Mouse (Mus musculus): ENCODE results near the gene Hspb7.

Hspb7 gene

DNA sequence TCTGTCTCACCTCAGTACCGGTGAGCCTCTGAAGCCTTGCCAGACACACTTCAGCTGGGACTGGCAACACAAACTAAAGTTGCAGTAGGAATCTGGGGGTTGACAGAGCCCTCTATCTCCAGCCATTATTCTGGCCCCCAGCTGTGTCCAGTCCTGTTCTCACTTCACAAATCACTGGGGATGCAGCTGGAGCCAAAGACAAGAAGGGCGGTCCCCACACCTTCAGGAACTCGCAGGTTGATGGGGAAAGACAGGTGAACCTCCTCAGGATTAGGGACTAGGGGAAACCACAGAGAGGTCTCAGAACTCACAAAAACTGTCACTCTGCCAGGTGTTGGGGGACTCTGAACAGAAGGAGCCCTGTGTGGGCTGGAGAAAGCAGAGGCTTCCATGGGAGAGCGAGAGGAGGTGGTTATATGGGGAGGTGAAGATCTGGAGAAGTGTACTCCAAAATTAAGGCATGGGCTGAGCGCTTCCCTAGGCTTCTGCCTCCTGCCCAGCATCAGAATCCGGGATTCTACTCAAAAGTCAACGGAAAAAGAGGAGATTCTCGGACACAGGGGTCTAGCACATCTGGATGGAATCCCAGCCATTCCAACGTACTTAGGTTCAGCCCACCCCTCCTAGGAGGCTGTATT lies at the start of gene Hspb7:
Gene Hspb7 (plus strand): TSS at position 588 of the 638 bp plus-strand sequence.
- DNase-seq (ENCODE audit: low spot score in 2 of 2): no peak

DNA sequence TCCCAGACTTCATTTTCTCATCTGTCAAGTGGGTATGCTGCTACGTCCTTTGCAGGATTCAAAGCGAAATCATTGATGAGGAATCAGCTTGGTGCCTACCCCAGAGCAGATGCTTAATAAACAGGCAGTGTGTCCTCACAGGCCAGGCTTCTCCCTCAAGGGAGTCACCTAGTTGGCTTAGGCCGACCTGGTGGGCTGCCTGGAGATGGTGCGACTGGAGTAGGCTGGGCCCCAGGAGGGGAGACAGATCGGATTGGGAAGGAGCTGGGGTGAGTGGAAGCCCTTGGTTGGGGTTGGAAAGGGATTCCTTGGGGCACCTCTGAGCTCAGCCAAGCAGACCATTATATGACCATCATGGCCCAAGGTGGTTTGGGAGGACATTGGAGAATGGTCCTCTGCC lies 48.2 kb upstream of the Hspb7 start:
- no peak for DNase-seq (ENCODE audit: low spot score in 2 of 2)

DNA sequence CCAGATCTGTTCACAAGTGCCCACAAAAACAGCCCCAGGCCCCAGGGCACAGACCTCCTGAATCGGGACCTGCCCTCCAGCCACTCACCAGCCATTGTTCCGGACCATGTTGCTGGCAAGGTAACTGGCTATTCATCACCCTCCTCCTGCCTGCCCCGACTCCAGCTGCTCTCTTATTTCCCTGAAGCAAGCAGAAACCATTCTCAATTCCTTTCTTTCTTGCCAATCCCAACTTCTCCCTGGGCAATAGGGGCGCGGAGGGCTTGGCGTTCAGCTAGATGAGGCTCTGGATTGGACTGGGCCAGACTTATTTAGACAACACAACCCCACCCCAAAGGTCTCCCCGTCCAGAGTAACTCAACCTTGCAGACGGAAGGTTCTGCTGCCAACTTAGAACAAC lies 40.9 kb upstream of the Hspb7 start:
- no peak for DNase-seq (ENCODE audit: low spot score in 2 of 2)

DNA sequence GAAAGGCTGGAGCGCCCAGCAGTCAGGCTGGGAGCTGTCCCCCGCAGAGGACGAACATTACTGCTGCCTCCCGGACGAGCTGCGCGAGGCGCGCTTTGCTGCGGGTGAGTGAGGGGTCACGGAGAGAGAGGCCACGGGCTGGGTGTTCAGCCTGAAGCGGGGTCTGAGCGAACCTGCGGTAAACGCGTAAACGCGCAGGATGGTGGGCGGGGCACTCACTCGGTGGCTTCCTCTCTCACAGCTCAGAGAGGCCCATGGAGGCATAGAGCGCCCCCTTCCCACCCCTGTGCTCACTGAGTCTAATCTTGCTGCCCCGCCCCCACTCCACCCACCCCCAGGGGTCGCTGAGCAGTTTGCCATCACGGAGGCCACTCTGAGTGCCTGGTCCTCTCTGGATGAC lies 38.2 kb upstream of the Hspb7 start:
- DNase-seq (ENCODE audit: low spot score in 2 of 2): no peak

DNA sequence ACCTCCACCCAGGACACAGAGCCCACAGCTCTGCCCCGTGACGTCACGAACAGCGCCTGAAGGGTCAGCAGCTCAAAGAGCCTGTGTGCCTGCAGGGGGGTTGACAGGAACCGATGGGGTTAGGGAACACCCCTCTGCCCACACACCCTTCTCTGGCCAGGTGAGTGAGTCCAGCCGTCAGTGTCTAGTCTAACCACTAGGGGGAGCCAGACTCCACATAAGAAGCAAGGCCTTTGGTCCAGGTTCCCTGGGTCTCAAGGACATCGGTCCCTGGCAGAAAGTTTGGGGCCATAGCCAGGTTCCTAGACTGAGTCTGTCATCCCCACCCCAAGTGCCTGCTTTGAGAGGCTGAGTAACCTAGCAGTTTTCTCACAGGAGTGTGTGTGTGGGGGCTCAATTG lies 35.3 kb upstream of the Hspb7 start:
- no peak for DNase-seq (ENCODE audit: low spot score in 2 of 2)

DNA sequence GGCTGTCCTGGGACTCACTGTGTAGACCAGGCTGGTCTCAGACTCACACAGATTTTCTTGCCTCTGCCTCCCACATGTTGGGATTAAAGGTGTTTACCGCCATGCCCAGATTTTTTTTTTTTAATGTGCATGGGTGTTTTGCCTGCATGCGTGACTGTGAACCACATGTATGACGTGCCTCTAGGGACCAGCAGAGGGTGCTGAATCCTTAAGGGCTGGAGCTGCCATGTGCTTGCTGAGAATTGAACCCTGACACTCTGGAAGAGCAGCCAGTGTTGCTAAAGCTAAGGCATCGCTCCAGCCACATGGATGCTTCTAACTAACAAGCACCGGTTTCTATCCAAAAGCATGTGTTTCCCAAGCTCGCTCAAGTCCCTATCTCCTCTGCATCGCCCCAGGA lies 34.4 kb upstream of the Hspb7 start:
- DNase-seq (ENCODE audit: low spot score in 2 of 2): no peak

DNA sequence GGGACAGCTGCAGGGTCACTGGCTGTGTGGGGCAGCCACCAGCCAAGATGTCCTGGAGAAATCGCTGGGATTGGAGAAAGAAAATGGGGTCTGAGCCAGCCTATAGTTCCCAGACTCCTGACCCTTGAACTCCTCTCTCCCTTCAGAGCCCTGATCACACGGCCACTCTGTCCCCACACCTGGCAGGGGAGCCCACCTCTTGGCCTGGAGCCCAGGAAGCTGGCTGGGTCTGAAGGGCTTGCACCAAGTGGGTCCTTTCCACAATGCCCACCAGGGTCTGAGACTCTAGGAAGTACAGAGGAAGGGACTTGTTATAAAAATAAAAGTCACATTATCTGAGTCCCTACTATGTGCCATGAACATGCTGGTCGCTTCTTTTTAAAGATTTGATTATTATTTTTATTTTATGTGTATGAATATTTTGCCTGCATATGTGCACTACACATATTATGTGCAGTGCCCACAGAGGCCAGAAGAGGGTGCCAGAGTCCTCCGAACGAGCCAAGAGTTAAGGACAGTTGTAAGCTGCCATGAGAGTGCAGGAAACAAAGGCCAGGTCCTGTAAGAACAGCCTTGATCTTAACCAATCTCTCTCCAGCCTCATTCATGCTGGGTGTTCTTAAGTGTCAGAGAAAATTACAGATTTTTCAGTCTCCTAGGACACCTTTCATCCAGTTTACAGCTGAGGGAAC lies 33.3 kb upstream of the Hspb7 start:
- peak; percentile 46 to 63 for DNase-seq (ENCODE audit: low spot score in 2 of 2)

DNA sequence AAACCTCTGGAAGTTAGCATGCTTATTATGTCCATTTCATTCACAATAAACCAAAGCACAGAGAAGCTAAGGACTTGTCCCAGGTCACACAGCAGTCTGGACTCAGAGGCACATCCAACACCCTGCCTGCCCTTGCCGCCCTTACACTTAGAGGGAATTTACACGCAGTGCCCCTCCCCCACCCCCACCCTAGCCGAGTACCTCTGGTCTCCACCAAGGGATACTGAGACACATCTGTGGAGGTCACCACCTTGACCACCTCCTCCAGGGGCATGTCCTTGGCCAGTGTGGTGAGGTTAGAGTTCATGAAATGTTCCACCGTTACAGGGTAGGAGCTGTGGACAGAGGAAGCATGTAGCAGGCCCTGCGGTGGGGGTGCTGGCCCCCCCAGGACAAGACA lies 32.6 kb upstream of the Hspb7 start:
- no peak for DNase-seq (ENCODE audit: low spot score in 2 of 2)

DNA sequence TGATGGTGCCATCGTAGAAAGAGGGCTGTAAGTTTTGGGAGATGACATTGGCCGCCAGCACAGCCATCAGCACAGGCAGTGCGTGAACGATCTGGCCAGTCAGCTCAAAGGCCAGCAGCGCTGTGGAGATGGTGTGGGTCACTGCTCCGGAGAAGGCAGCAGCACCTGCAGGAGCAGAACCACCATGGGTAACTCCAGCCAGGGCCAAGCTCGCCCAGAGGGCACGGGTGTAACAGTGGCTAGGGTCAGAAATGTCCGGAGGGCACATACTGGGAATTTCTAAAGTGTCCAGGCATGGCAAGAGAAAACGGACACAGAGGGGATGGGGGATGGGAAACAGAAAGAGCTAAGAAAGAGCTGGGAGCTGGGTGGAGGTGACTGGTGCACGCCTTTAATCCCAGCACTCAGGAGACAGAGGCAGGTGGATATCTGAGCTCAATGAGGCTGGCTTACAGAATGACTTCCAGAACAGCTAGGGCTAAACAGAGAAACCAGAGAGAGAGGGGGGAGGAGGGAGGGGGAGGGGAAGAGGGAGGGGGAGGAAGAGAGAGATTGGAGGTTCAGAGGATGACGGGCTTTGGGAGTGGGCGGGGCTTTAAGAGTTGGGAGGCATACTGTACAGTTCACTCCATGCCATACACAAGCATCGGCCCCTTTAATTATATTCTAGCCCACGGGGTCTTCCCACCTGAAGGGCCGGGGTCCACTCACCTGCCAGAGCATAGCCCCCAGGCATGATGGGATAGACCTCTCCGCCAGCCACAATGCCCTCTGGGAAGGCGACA lies 31.0 kb upstream of the Hspb7 start:
- no peak for DNase-seq (ENCODE audit: low spot score in 2 of 2)

DNA sequence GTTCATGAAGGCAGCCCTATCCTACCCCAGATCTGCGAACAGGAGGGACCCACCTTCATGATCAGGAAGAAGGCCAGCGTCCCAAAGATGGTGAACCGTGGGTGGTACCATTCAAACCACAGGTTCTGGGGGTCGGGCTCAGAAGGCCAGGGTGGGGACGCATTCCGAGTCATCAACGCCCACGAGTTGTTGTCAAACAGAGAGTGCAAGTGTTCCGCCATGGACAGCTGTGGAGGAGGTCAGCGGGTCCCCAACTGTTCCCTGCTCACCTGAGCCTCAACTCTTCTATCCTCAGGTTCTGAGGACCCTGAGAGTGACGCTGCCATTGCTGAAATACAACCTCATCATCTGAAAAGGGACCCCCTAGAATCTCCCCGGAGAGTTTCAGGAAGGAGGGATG lies 29.3 kb upstream of the Hspb7 start:
- DNase-seq (ENCODE audit: low spot score in 2 of 2): no peak

DNA sequence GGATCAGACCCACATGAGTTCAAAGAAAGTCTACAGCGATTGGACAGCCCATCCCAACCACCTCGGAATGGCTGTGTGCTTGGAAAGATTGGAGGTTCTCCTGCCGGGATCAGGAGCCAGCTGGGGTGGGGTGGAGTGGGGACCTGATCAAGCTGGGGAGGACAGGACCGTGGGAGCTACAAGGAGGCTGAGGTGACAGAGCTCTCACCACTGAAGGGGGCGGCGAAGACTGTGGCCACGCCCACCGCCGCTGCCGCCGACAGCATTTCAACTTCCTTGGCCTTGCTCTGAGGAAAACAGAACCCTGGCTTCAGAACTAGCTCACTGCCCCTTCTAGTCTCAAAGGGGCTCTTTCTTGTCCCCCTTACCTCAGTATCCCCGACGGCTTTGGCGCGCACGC lies 25.8 kb upstream of the Hspb7 start:
- no peak for DNase-seq (ENCODE audit: low spot score in 2 of 2)

DNA sequence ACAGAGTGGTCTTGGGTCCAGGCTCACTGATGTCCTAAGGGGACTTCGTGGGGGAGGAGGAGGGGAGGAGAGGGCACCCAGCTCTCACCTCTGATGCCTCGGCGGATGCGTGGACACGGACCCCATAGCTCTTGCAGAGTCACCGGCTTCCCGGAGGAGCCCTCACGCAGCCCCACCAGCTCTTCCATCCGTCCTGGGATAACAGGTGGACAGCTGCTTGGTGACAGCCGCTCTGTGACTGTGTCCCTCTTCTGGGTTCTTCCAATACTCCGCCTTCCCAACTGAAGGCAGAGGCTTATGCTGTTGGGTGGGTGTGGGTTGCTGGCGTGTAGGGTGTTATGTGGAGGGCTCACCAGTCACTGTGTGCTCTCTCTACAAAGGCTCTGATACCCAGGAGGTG lies 22.7 kb upstream of the Hspb7 start:
- no peak for DNase-seq (ENCODE audit: low spot score in 2 of 2)

DNA sequence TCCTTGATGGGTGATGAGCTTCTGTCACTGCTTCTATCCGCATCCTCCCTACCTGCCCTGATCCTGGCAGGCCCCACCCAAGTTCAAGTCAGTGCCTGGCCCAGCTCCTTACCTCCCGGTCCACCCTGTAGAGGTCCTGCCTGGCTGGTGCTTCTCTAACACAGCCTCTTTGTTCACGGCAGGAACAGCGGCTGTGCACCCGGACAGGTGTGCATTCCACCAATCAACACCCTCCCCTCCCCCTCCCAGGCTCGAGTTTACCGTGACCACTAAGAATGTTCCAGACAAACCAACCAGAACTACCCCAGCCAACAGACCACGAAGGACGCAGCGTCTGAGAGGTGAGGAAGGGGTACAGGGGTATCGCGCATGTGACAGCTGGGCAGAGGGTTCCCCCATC lies 22.0 kb upstream of the Hspb7 start, which contains the start of gene Clcnka:
Gene Clcnka (minus strand): TSS at position 180 of the 400 bp plus-strand sequence.
- DNase-seq (ENCODE audit: low spot score in 2 of 2): no peak

DNA sequence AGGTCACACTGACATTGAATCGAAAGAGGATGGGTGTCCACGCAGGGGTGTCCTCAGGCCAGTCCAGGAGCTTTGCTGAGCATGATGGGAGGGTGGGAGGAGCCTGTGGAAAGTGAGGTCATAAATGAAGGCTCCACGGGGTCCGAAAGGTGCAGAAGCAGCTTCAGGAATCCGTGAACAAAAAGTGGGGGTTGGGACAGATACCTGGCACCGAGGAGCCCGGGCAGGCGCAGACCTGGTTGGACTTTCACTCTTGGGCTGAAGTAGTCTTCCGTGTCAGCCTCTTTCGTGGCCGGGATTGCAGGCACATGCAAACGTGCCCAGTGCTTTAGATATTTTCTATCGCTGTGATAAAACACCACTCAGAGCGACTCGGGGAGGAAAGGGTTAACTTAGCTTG lies 20.4 kb upstream of the Hspb7 start:
- no peak for DNase-seq (ENCODE audit: low spot score in 2 of 2)

DNA sequence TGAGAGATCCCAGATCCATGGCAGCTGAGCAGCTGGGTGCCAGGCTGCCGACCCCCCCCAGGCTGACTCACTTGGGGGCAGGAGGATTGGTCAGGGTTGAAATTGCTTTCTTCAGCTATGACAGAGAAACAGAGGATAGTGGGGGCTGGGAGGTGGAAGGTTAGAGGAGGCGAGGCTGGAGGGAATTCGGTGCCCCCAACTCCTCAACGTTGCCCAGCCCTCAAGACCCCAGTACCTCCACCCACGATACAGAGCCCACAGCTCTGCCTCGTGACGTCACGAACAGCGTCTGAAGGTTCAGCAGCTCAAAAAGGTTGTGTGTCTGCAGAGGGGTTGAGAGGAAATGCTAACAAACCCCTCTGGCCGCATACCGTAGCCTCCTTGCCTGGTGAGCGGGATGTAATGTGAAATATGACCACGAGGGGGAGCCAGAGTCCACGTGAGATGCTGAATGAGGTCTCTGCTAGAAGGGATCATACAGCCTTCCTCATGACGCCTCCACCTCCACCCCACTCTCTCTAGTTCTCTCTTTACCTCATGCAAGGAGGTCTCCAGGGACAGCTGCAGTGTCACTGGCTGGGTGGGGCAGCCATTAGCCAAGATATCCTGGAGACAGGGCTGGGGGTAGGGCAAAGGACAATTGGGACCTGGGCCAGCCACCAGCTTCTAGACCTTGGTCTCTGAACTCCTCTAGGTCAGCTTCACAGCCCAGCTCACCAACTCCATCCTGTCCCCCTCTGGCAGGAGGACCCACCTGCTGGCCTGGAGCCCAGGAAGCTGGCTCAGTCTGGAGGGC lies 15.9 kb upstream of the Hspb7 start:
- peak; percentile 79 to 81 for DNase-seq (ENCODE audit: low spot score in 2 of 2)

DNA sequence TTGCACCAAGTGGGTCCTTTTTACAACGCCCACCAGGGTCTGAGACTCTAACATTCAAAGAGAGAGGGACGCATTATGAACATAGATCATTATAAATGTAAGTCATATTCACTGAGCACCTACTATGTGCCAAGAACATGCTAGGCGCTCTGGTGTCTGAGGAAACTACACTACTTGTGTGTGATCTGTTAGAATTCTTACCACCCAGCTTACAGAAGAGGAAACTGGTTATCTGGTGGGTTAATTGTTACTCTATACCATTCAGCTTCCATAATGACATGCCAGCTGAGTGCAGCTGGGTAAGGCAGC lies 15.3 kb upstream of the Hspb7 start:
- no peak for DNase-seq (ENCODE audit: low spot score in 2 of 2)

DNA sequence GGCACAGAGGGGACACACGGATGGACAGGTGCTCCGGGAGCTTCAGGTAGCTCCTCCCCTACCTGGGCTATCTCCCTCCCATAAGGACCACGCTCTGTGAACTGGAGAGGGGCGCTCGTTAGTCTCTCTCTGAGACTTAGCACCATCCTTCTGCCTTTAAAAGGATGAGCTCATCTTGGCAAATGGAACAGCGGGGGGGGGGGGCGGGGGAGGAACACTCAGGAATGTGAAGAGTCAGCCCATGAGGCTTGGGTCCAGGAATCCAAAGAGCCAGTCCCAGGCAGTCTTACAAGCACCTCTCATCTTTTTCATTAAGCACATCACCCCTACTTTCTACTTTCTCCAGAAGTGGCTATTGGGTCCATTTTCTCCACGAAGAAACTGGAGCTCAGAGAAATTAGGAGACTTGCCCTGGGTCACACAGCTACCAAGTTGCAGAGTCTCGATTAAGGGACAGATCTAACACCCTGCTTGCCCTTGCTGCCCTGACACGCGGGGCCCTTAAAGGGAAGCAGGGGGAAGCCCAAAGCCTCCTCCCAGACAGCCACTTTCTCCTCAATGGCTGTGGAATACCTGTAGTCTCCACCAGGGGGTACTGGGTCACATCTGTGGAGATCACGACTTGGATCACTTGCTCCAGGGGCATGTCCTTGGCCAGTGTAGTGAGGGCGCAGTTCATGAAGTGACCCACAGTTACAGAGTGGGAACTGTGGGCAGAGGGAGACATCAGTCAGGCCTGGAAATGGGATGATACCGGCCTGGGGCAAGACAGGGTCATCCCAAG lies 13.9 kb upstream of the Hspb7 start:
- DNase-seq (ENCODE audit: low spot score in 2 of 2): no peak

DNA sequence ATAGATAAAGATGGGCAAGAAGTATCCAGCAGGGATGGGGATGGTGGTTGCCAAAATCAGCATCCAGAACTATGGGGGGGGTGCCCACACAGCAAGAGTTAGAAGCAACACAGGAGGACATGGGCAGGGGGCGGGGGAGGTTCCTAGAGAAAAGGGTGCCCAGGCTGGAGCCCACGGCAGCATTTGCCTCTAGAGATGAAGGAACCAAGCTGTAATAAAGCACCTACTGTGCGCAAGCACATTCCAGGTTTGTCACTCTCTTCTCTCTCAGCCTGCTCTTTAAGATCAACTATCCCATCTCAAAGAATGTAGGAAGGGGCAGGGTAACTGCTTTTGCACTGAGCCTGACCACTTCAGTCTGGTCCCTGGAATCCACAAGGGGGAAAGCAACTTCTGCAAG lies 12.0 kb upstream of the Hspb7 start:
- no peak for DNase-seq (ENCODE audit: low spot score in 2 of 2)

DNA sequence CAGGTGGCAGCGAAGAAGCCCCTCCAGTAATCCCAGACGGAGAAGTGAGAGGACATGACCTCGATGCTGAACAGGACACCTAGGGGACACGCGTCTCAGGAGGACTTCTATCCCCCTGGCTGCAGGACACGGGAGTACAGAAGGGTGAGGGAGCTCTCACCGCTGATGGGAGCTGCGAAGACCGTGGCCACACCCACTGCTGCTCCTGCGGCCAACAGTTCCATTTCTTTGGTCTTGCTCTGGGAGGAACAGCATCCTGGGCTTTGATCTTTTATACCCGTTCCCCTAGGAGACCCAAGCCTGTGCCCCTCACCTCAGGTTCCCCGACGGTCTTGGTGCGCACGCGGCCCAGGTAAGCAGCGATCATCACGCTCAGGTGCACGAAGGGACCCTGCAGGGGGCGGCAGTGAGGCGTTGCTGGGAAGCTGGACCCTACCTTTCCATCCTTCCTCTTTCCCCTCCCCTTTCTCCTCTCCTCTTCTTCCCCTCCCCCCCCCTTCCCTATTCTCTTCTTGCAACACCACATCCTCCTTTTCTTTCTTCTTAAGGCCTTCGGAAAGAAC lies 9.1 kb upstream of the Hspb7 start:
- no peak for DNase-seq (ENCODE audit: low spot score in 2 of 2)

DNA sequence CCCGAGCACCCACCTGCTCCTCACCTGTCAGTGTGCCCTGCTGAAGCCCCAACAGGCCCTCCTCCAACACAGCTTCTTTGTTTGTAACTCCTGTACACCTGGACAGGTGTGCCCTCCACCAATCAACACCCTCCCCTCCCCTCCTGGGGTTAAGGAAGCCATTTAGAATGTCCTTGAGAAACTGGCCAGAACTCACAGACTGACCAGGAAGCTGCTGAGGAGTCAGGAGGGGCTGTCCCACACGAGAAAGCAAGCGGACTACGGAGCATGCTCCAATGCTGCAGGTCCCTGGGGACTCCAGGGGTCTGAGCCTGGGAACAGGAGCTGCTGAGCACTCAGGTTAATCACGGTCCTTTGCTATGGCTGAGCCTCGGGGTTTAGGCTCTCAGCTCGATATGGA lies 4.7 kb upstream of the Hspb7 start, which contains the start of gene Clcnkb:
Gene Clcnkb (minus strand): TSS at position 91 of the 400 bp plus-strand sequence.
- no peak for DNase-seq (ENCODE audit: low spot score in 2 of 2)
